Comparison of ENCODE assay signal across 39 mouse cellular contexts in genomic region chr16:25286517-25286916, GRCm38 (mm10). TPM values are rescaled to one million over a fixed set of nuclear protein-coding genes. Genes with fewer than 3 reads are reported as not detected.
"Had no signal": no experiment of that assay in that cellular context is flagged by ENCODE, and none has a peak within 500 bp of the region (broad histone marks: within the 10 kb centered on the region; RNA-seq: fewer than 3 reads in every experiment).

Gene Tprg, plus strand, starts transcription at chr16:25286817.

- H3K9ac ChIP-seq: heart, embryonic 12.5 days; hindbrain, embryonic 13.5 days; hindbrain, embryonic 15.5 days; kidney, embryonic 15.5 days; limb, embryonic 12.5 days; liver, embryonic 12.5 days had no signal

- ATAC-seq: hindbrain, postnatal 0 days; intestine, embryonic 16.5 days; liver, embryonic 12.5 days had no signal

- H3K36me3 ChIP-seq: heart, embryonic 10.5 days; heart, embryonic 12.5 days; hindbrain, embryonic 13.5 days; hindbrain, embryonic 15.5 days; kidney, embryonic 15.5 days; limb, embryonic 12.5 days; liver, embryonic 12.5 days had no signal

- H3K9me3 ChIP-seq: heart, embryonic 10.5 days; heart, embryonic 12.5 days; hindbrain, embryonic 13.5 days; hindbrain, embryonic 15.5 days; kidney, embryonic 15.5 days; limb, embryonic 12.5 days; liver, embryonic 12.5 days had no signal

- H3K4me1 ChIP-seq: heart, embryonic 10.5 days; heart, embryonic 12.5 days; hindbrain, embryonic 13.5 days; hindbrain, embryonic 15.5 days; kidney, embryonic 15.5 days; limb, embryonic 12.5 days; liver, embryonic 12.5 days had no signal

- DNase-seq: gastrocnemius, adult 2 months; gastrocnemius, postnatal 10 days; gastrocnemius, postnatal 25 days; heart, adult 18-20 months; heart, postnatal 10 days; kidney, adult 11 months; kidney, adult 2 months; kidney, adult 9 months; kidney, postnatal 14 days; kidney, postnatal 36 days; layer of hippocampus, adult 9-11 months; layer of hippocampus, postnatal 36 days; left cerebral cortex, postnatal 4 days had no signal

- H3K4me2 ChIP-seq: heart, embryonic 12.5 days; hindbrain, embryonic 13.5 days; hindbrain, embryonic 15.5 days; kidney, embryonic 15.5 days; limb, embryonic 12.5 days; liver, embryonic 12.5 days had no signal

- H3K27ac ChIP-seq: gastrocnemius, adult 2 months; heart, embryonic 10.5 days; hindbrain, embryonic 13.5 days; hindbrain, embryonic 15.5 days; hindbrain, postnatal 0 days; kidney, embryonic 15.5 days; kidney, postnatal 0 days; limb, embryonic 12.5 days; liver, embryonic 12.5 days had no signal

- H3K27me3 ChIP-seq: heart, embryonic 12.5 days; hindbrain, embryonic 13.5 days; hindbrain, embryonic 15.5 days; kidney, embryonic 15.5 days; limb, embryonic 12.5 days; liver, embryonic 12.5 days had no signal

- H3K4me3 ChIP-seq: gastrocnemius, adult 2 months; heart, embryonic 10.5 days; heart, embryonic 12.5 days; hindbrain, embryonic 13.5 days; hindbrain, embryonic 15.5 days; kidney, embryonic 15.5 days; limb, embryonic 12.5 days; liver, embryonic 12.5 days had no signal

RNA-seq across cellular contexts. Expression of gene Tprg, which starts in this region (rescaled TPM):
- total RNA-seq: gastrocnemius, adult 2 months; gastrocnemius, postnatal 10 days; gastrocnemius, postnatal 25 days; gastrocnemius, postnatal 4 days; heart, adult 18-20 months; heart, adult 8-10 months; heart, postnatal 10 days; heart, postnatal 25 days; hematopoietic stem cell, adult 5-6 weeks; layer of hippocampus, adult 18-20 months; layer of hippocampus, adult 8-10 months; layer of hippocampus, postnatal 14 days; layer of hippocampus, postnatal 36 days; left cerebral cortex, adult 18-20 months; left cerebral cortex, adult 8-10 months; left cerebral cortex, postnatal 10 days; left cerebral cortex, postnatal 25 days; left cerebral cortex, postnatal 4 days; liver, adult 2 months had no signal
- polyA plus RNA-seq: frontal cortex, adult 2 months; heart, embryonic 10.5 days; heart, embryonic 12.5 days; heart, embryonic 14.5 days; hindbrain, embryonic 11.5 days; hindbrain, embryonic 13.5 days; hindbrain, embryonic 15.5 days; kidney, embryonic 15.5 days; large intestine, adult 2 months; limb, embryonic 12.5 days; liver, adult 2 months; liver, embryonic 12.5 days had no signal
